Mouse (Mus musculus) CH12.LX (cell line): ENCODE results near the gene Tmem206.

Experiments
- CTCF ChIP-seq, 2 experiments: IDR thresholded peaks in 1 of 2; conservative IDR thresholded peaks in 1 of 2; 2 replicates each; pipeline ENCODE4 v1.5.1; 2011 to 2012; ENCODE audit warnings: low read depth in 2 of 2, low read length in 2 of 2, improper control_type of control experiment in 1 of 2, inconsistent platforms in 1 of 2, mild to moderate bottlenecking in 1 of 2, moderate library complexity in 1 of 2
- E2F4 ChIP-seq: IDR thresholded peaks from 2 replicates; pipeline ENCODE4 v1.6.1; 2011; ENCODE audit warnings: low read depth, low read length, improper control_type of control experiment; ENCODE audit not compliant: insufficient replicate concordance
- ELF1 ChIP-seq: IDR thresholded peaks from 2 replicates; pipeline ENCODE4 v1.6.1; 2014; ENCODE audit warnings: low read depth, mild to moderate bottlenecking, inconsistent platforms, low read length, improper control_type of control experiment
- HCFC1 ChIP-seq: IDR thresholded peaks from 2 replicates; pipeline ENCODE4 v1.6.1; 2012; ENCODE audit warnings: low read depth, mild to moderate bottlenecking, inconsistent platforms, low read length, improper control_type of control experiment
- MAFK ChIP-seq: IDR thresholded peaks from 2 replicates; pipeline ENCODE4 v1.6.1; 2011; ENCODE audit warnings: low read length, improper control_type of control experiment; ENCODE audit not compliant: insufficient replicate concordance
- MAX ChIP-seq: IDR thresholded peaks from 2 replicates; pipeline ENCODE4 v1.6.1; 2011; ENCODE audit warnings: low read length, improper control_type of control experiment
- MEF2A ChIP-seq: IDR thresholded peaks from 2 replicates; pipeline ENCODE4 v1.6.1; 2014; ENCODE audit warnings: low read depth, mild to moderate bottlenecking, inconsistent platforms, low read length, improper control_type of control experiment, borderline replicate concordance
- NELFE ChIP-seq: IDR thresholded peaks from 2 replicates; pipeline ENCODE4 v1.6.1; 2011; ENCODE audit warnings: low read depth, low read length, improper control_type of control experiment
- NRF1 ChIP-seq: IDR thresholded peaks from 2 replicates; pipeline ENCODE4 v1.6.1; 2014; ENCODE audit warnings: low read depth, mild to moderate bottlenecking, inconsistent platforms, low read length, improper control_type of control experiment, moderate library complexity
- POLR2A ChIP-seq: IDR thresholded peaks from 2 replicates; pipeline ENCODE4 v1.6.1; 2011; ENCODE audit warnings: low read depth, mild to moderate bottlenecking, improper control_type of control experiment, low read length
- POLR2AphosphoS2 ChIP-seq: IDR thresholded peaks from 2 replicates; pipeline ENCODE4 v1.6.1; 2011; ENCODE audit warnings: low read depth, low read length, improper control_type of control experiment
- SIN3A ChIP-seq: IDR thresholded peaks from 2 replicates; pipeline ENCODE4 v1.6.1; 2012; ENCODE audit warnings: low read length, improper control_type of control experiment, inconsistent platforms
- TBP ChIP-seq: conservative IDR thresholded peaks from 2 replicates; pipeline ENCODE4 v1.6.1; 2011; ENCODE audit warnings: low read depth, low read length, improper control_type of control experiment
- USF1 ChIP-seq: IDR thresholded peaks from 2 replicates; pipeline ENCODE4 v1.6.1; 2014; ENCODE audit warnings: low read depth, mild to moderate bottlenecking, inconsistent platforms, low read length, improper control_type of control experiment

DNA sequence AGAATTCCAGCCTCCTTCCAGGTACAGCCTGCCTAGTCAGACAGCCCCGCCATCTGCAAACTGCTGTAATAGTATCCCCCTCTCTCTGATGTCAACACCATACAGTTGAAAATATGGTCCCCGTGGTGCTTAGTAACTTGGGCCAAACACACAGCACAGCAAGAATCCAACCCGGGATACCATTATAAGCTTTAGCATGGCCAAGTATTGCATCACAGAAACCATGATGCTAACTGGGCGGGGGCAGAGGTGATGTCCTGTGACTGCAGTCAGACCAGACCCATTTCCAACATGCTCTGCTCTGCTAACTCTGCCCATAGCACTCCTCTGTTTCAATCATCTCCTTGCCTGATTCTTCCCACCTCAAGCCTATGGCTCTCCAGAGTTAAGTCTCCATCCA, 11.8 kb upstream of the Tmem206 start:
- no peak for TF ChIP-seq CTCF (conservative IDR thresholded peaks at IDR 0.05 in 1 of 2, IDR thresholded peaks at IDR 0.05 in 1 of 2; ENCODE audit: low read depth in 2 of 2, low read length in 2 of 2)
- no peak for TF ChIP-seq POLR2A
- no peak for TF ChIP-seq E2F4
- TF ChIP-seq SIN3A, result no peak
- no peak for TF ChIP-seq MAFK
- no peak for TF ChIP-seq NELFE
- TF ChIP-seq HCFC1, result no peak
- TF ChIP-seq POLR2AphosphoS2, result no peak
- no peak for TF ChIP-seq TBP
- TF ChIP-seq NRF1, result no peak
- no peak for TF ChIP-seq MEF2A
- TF ChIP-seq ELF1, result no peak
- no peak for TF ChIP-seq USF1
- no peak for TF ChIP-seq MAX
